Mouse (Mus musculus) heart, embryonic 13.5 days (tissue): ENCODE data around the gene Galnt15. TPM values are rescaled to one million over a fixed set of nuclear protein-coding genes. Genes with fewer than 3 reads are reported as not detected.

Experiments used
- ATAC-seq: fragments of 200-750 bp; cut with Nextera tagmentation; 2 replicates; pipeline ENCODE4 v1.8.0; 2017; ENCODE audit warnings: moderate TSS enrichment; ENCODE audit not compliant: insufficient number of reproducible peaks, low FRiP score, low TSS enrichment; ENCODE audit errors: extremely low read depth
- H3K27ac ChIP-seq: fragments of 300-500 bp; sonication (generic); replicated peaks from 2 replicates; pipeline ENCODE4 v1.5.1; 2015; ENCODE audit warnings: moderate library complexity, mild to moderate bottlenecking, inconsistent platforms
- H3K27me3 ChIP-seq: fragments of 300-500 bp; sonication (generic); replicated peaks from 2 replicates; pipeline ENCODE4 v1.6.1; 2015; ENCODE audit warnings: mild to moderate bottlenecking, inconsistent platforms
- H3K36me3 ChIP-seq: fragments of 300-500 bp; sonication (generic); 2 replicates; pipeline ENCODE4 v1.6.1; 2015; ENCODE audit warnings: mild to moderate bottlenecking, inconsistent platforms
- H3K4me1 ChIP-seq: fragments of 300-500 bp; sonication (generic); 2 replicates; pipeline ENCODE4 v1.6.1; 2015; ENCODE audit warnings: inconsistent platforms
- H3K4me2 ChIP-seq: fragments of 300-500 bp; sonication (generic); 2 replicates; pipeline ENCODE4 v1.6.1; 2015; ENCODE audit warnings: inconsistent platforms, mild to moderate bottlenecking, moderate library complexity
- H3K4me3 ChIP-seq: fragments of 300-500 bp; sonication (generic); 2 replicates; pipeline ENCODE4 v1.5.1; 2015; ENCODE audit warnings: moderate library complexity, mild to moderate bottlenecking, inconsistent platforms
- H3K9ac ChIP-seq: fragments of 300-500 bp; sonication (generic); 2 replicates; pipeline ENCODE4 v1.6.1; 2015; ENCODE audit warnings: inconsistent platforms, mild to moderate bottlenecking, moderate library complexity
- H3K9me3 ChIP-seq: fragments of 300-500 bp; sonication (generic); 2 replicates; pipeline ENCODE4 v1.6.1; 2016; ENCODE audit warnings: inconsistent platforms
- WGBS: fragments of 180-500 bp; shearing (Covaris S2); methylation state at CpG from one replicate; pipeline ENCODE4 v1.1.7; 2015; ENCODE audit warnings: mixed read lengths; 5-methylcytosine and 5-hydroxymethylcytosine counted together
- polyA plus RNA-seq: library from polyadenylated mRNA; unstranded; fragments of >200 nt; fragmentation: Nextera tagmentation; extraction: Ambion mirVana; gene quantifications from 2 replicates; pipeline ENCODE4 v1.2.1, GENCODE M21; 2015

Galnt15 gene
- polyA plus RNA-seq, 1 experiment from 2014 or later: 0.24 TPM

DNA sequence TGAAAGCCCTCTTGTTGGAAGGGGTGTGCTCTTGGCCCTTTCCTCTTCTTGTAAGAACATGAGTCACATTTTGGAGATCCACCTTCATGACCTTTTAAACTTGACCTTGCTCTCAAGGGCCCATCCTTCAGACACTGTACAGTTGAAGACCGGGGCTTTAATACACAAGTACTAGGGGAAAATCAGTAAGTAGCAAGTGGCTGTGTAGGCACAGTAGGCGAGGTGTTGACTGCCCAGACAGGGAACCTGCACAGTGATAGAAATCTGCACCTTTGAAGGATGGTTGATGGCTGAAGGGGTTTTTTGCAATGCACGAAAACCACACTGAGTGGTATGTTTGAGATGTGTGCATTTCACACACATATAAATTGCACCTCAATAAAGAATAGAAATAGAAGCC is 12.3 kb upstream of the Galnt15 start:
- WGBS: 71% methylated on average over 3 of the region's 3 CpGs
- Histone ChIP-seq H3K27me3 (no peaks in the 10 kb centered on the region), H3K4me1 (peaks cover 21% of the 10 kb centered on the region), H3K4me3 (no peak overlapping the region), H3K4me2 (no peak overlapping the region), H3K9ac (no peak overlapping the region), H3K36me3 (no peaks in the 10 kb centered on the region), H3K27ac (no peak overlapping the region), H3K9me3 (no peaks in the 10 kb centered on the region)
- no peak for ATAC-seq

- Histone ChIP-seq H3K4me2 (peak overlapping the region; percentile 25; the same call in 1 of the 2 replicates), H3K9ac (no peak overlapping the region), H3K27me3 (no peaks in the 10 kb centered on the region; the same call in 1 of the 2 replicates), H3K4me3 (no peak overlapping the region), H3K36me3 (no peaks in the 10 kb centered on the region), H3K4me1 (peaks cover 21% of the 10 kb centered on the region), H3K27ac (no peak overlapping the region), H3K9me3 (no peaks in the 10 kb centered on the region)
- WGBS: 13% methylated on average over 7 of the region's 7 CpGs
- ATAC-seq: no peak
Observed at GRCm38 (mm10) chr14:32016921-32017320, 11.9 kb upstream of the Galnt15 start.

- no peak for ATAC-seq
- H3K4me1 ChIP-seq: peaks cover 25% of the 10 kb centered on the region
- H3K27ac ChIP-seq: no peak overlapping the region
- WGBS: 92% methylated on average over 2 of the region's 2 CpGs
- no peak overlapping the region for H3K4me3 ChIP-seq
- H3K9ac ChIP-seq: no peak overlapping the region
- H3K9me3 ChIP-seq: no peaks in the 10 kb centered on the region
- no peaks in the 10 kb centered on the region; the same call in 1 of the 2 replicates for H3K27me3 ChIP-seq
- no peaks in the 10 kb centered on the region for H3K36me3 ChIP-seq
- no peak overlapping the region for H3K4me2 ChIP-seq
Observed at GRCm38 (mm10) chr14:32017448-32017847, 11.3 kb upstream of the Galnt15 start.

DNA sequence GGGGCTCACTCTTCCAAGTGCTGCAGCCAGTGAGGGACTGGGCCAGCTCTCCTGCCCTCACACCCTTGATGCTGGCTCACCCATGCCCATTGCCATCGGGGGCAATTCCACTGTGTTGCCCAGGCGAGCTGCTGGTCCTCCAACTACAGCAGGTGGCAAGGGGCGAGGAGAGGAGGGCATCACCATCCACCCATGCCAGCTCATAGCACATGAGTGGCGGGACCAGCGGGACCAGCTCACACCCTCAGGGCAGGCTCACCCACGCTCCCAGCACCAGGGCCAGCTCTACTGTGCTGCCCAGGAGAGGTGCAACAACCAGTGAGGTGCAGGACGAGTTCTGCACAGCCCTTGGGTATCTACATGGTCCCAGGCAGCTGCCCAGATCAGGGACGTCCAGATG is 9.7 kb upstream of the Galnt15 start:
- no peak overlapping the region for H3K4me2 ChIP-seq
- H3K27me3 ChIP-seq: no peaks in the 10 kb centered on the region; the same call in 1 of the 2 replicates
- no peak overlapping the region for H3K9ac ChIP-seq
- H3K36me3 ChIP-seq: no peaks in the 10 kb centered on the region
- no peak overlapping the region for H3K4me3 ChIP-seq
- no peak overlapping the region for H3K27ac ChIP-seq
- 79% methylated on average over 8 of the region's 8 CpGs for WGBS
- H3K9me3 ChIP-seq: no peaks in the 10 kb centered on the region
- ATAC-seq: no peak
- peaks cover 20% of the 10 kb centered on the region for H3K4me1 ChIP-seq

DNA sequence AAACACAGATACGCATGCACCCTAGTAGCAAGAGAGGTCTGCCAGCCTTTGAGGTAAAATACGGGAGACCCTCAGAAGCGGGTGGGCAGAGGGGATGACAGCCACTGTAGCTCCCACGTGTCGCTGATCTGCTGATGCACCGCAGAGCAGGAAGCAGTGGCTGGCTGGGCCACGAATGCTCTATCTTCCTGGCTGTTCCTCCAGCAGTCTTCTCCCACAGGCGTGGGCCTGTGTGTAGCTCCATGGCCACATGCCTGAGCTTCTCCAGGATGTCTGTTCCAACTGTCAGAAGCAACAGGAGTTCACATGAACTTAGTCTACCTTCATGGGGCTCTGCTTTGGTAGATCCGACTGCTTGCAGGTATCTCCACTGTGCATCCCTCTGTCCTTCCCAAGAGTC is 6.8 kb upstream of the Galnt15 start:
- Histone ChIP-seq H3K9ac (no peak overlapping the region), H3K9me3 (no peaks in the 10 kb centered on the region), H3K4me3 (no peak overlapping the region), H3K27me3 (no peaks in the 10 kb centered on the region; the same call in 1 of the 2 replicates), H3K4me2 (no peak overlapping the region), H3K4me1 (peaks cover 8% of the 10 kb centered on the region; the same call in 1 of the 2 replicates), H3K27ac (no peak overlapping the region), H3K36me3 (no peaks in the 10 kb centered on the region)
- ATAC-seq: 0 out of 2 replicates have a peak, but pooled peaks have one; percentile 25
- WGBS: 49% methylated on average over 9 of the region's 9 CpGs

GRCm38 (mm10) chr14:32022450-32022849 is 6.3 kb upstream of the Galnt15 start:
- 0 out of 2 replicates have a peak, but pooled peaks have one; percentile 37 for ATAC-seq
- H3K27me3 ChIP-seq: peaks cover 4% of the 10 kb centered on the region

GRCm38 (mm10) chr14:32023891-32024290 is 4.9 kb upstream of the Galnt15 start:
- 81% methylated on average over 4 of the region's 4 CpGs for WGBS
- Histone ChIP-seq H3K36me3 (no peaks in the 10 kb centered on the region), H3K27me3 (peaks cover 12% of the 10 kb centered on the region), H3K4me1 (peaks cover 15% of the 10 kb centered on the region), H3K27ac (no peak overlapping the region), H3K4me2 (no peak overlapping the region), H3K4me3 (no peak overlapping the region), H3K9ac (no peak overlapping the region), H3K9me3 (no peaks in the 10 kb centered on the region)
- ATAC-seq: no peak

More at GRCm38 (mm10) chr14:32022450-32022849, 6.3 kb upstream of the Galnt15 start:
- H3K4me3 ChIP-seq: no peak overlapping the region
- H3K9me3 ChIP-seq: no peaks in the 10 kb centered on the region
- no peak overlapping the region for H3K9ac ChIP-seq
- no peaks in the 10 kb centered on the region for H3K36me3 ChIP-seq
- peaks cover 4% of the 10 kb centered on the region; the same call in 1 of the 2 replicates for H3K4me1 ChIP-seq
- H3K27ac ChIP-seq: no peak overlapping the region
- no peak overlapping the region for H3K4me2 ChIP-seq

GRCm38 (mm10) chr14:32027218-32027617 is 1.6 kb upstream of the Galnt15 start:
- Histone ChIP-seq H3K9me3 (no peaks in the 10 kb centered on the region), H3K9ac (no peak overlapping the region), H3K4me2 (no peak overlapping the region), H3K4me1 (peaks cover 21% of the 10 kb centered on the region), H3K27me3 (peaks cover 34% of the 10 kb centered on the region), H3K4me3 (no peak overlapping the region), H3K36me3 (no peaks in the 10 kb centered on the region), H3K27ac (no peak overlapping the region)
- 57% methylated on average over 7 of the region's 7 CpGs for WGBS
- no peak for ATAC-seq

GRCm38 (mm10) chr14:32029411-32029992 is 713 bp downstream of the Galnt15 start:
- WGBS: 46% methylated on average over 14 of the region's 14 CpGs
- no peak overlapping the region for H3K4me3 ChIP-seq
- H3K4me1 ChIP-seq: peaks cover 20% of the 10 kb centered on the region
- no peaks in the 10 kb centered on the region for H3K9me3 ChIP-seq
- no peaks in the 10 kb centered on the region for H3K36me3 ChIP-seq
- H3K27me3 ChIP-seq: peaks cover 34% of the 10 kb centered on the region
- no peak for ATAC-seq
- H3K27ac ChIP-seq: no peak overlapping the region
- peak overlapping the region; percentile 68 for H3K4me2 ChIP-seq
- peak overlapping the region; percentile 62; the same call in 1 of the 2 replicates for H3K9ac ChIP-seq

DNA sequence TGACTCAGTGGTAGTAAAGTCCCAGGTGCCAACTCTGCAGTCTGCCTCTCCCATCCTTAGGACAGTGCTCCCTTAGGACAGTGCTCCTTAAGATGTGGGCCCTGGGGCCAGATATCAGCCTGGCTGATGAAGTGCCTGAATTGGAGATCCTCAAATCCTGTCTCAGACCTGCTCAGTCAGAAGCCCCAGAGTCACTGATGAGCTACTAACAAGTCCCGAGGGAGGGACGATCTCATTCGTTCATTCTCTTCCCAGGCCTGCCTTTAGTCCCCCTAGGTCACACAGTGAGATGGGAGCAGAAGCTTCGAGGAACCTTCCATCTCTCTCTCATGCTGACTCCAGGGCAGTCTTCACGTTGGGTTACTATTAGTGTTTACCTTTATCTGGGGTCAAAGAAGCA is 1.3 kb downstream of the Galnt15 start:
- ATAC-seq: no peak
- Histone ChIP-seq H3K36me3 (no peaks in the 10 kb centered on the region), H3K4me3 (no peak overlapping the region), H3K27me3 (peaks cover 34% of the 10 kb centered on the region), H3K4me1 (peaks cover 20% of the 10 kb centered on the region), H3K9ac (no peak overlapping the region), H3K27ac (no peak overlapping the region), H3K4me2 (no peak overlapping the region), H3K9me3 (no peaks in the 10 kb centered on the region)
- 71% methylated on average over 5 of the region's 5 CpGs for WGBS

DNA sequence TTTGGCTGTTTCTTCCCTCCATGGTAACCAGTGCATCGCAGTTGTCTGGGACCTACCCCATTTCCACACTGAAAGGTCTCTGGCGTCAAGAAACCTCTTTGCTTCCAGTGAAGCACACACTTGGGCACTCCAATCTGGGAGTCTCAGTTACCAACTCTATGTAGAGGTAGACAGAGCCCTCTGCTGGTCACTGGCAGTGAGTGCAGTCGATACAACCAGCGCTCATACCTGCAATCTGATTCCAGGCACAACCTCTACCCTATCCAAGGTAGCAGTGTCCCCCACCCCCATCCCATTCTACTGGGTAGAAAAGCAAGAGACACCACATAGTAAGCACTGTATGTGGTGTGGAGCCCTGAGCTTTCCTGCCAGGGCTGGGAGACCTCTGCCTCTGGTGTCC is 3.7 kb downstream of the Galnt15 start:
- WGBS: 7% methylated on average over 4 of the region's 4 CpGs
- H3K9me3 ChIP-seq: no peaks in the 10 kb centered on the region
- no peak overlapping the region for H3K4me2 ChIP-seq
- peaks cover 29% of the 10 kb centered on the region for H3K27me3 ChIP-seq
- H3K4me1 ChIP-seq: peaks cover 20% of the 10 kb centered on the region
- H3K9ac ChIP-seq: no peak overlapping the region
- ATAC-seq: no peak
- no peak overlapping the region for H3K4me3 ChIP-seq
- no peaks in the 10 kb centered on the region for H3K36me3 ChIP-seq
- H3K27ac ChIP-seq: no peak overlapping the region

DNA sequence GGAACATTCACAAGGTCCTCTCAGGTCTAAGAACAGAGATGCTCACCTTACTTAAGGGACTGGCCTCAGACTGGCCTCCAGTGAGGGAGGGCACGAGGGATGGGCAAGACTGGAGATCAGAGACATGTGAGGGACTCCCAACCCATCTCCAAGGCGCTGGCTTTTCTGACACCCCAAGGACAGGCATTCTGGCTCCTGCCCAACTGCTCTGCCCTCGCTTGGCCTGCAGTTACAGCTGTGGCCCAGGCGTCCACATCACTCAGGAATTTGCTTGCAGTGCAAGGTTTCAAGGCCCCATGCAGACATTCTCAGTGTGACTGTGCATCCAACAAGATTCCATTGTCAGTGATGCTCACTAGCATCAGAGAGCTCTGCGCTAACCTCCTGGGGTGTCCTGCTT is 7.7 kb downstream of the Galnt15 start:
- no peaks in the 10 kb centered on the region for H3K36me3 ChIP-seq
- no peak overlapping the region for H3K4me3 ChIP-seq
- H3K4me2 ChIP-seq: no peak overlapping the region
- H3K9ac ChIP-seq: no peak overlapping the region
- no peak for ATAC-seq
- H3K4me1 ChIP-seq: no peaks in the 10 kb centered on the region
- H3K27ac ChIP-seq: no peak overlapping the region
- WGBS: 66% methylated on average over 5 of the region's 5 CpGs
- H3K27me3 ChIP-seq: no peaks in the 10 kb centered on the region; the same call in 1 of the 2 replicates
- H3K9me3 ChIP-seq: no peaks in the 10 kb centered on the region
